Mouse (Mus musculus) gastrocnemius, postnatal 10 days (tissue): ENCODE results near the gene Zfp316. TPM values are rescaled to one million over a fixed set of nuclear protein-coding genes. Genes with fewer than 3 reads are reported as not detected.

Experiments
- DNase-seq: peaks from one replicate; pipeline ENCODE4 v3.0.0; 2021; ENCODE audit warnings: mixed read lengths
- total RNA-seq, 2 experiments: library from RNA; stranded (reverse); gene quantifications; 2 replicates each; pipeline ENCODE4 v1.2.3; 2021

Gene Zfp316
- total RNA-seq, 2 experiments from 2014 or later = 4.4 to 4.5 TPM

DNA sequence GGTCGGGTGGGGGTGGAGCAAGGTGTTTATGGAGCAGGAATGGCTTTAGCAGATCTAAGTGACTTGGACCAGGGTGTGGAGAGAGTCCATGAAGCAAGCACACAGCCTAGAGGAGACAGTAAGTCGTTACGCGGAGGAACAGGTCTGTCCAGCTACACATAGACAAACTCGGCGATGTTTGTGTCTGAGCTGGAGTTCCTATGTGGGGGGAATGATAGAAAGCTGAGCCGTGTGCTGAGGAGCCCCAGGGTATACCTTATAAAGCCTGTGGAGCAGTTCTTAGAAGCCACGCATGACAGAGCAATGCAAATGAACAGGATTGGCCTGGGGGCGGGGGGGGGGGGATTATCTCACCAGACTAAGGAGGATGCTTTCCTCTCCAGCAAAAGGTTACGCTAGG lies 9.4 kb upstream of the Zfp316 start:
- DNase-seq = no peak

DNA sequence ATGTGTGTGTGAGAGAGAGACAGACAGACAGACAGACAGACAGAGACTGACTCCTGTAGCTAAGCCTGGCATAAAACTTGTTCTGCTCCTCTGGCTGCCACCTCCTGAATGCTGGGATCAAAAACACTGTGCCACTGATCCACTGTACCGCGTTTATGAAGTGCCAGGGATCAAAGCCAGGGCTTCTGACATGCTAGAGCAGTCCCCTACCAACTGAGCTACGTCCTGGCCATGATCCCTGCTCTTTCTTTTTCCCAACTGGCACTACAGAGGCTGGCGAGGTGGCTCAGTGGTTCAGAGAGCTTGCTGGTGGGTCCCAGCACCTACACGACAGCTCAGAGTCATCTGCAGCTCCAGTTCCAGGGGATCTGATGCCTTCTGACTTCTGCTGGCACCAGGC lies 5.9 kb upstream of the Zfp316 start:
- no peak for DNase-seq

DNA sequence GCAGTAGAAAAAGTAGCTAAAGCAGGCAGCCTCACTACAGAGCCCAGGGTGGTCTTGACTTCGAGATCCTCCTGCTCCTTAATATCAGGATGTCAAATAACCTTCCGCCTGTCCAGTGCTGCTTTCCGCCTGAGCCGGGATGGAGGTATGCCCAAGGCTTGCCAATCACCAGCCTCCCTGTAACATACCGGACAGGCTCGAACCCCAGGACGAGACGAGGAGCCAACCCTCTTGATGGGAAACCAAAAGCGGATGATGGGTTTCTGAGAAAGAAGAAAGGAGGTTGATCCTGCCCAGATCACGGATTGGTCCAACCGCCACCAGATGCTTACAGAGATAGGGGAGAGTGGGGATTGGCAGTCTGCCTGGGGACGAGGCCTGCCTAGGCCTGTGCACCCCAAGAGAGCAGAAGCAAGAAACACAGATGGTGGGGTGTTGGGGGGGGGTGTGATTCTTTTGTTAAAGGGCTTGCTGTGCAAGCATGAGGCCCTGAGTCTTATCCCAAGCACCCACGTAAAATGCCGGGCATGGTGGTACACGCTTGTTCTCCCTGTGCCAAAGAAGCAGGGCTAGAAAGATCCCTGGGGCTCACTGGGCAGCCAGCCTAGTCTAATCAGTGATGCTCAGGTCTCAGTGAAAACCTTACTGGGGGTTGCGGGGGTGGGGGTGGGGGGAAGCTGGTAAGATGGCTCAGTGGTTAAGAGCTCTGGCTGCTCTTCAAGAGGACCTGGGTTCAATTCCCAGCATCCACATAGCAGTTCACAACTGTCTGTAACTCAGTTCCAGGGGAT lies 2.9 kb upstream of the Zfp316 start:
- no peak for DNase-seq

DNA sequence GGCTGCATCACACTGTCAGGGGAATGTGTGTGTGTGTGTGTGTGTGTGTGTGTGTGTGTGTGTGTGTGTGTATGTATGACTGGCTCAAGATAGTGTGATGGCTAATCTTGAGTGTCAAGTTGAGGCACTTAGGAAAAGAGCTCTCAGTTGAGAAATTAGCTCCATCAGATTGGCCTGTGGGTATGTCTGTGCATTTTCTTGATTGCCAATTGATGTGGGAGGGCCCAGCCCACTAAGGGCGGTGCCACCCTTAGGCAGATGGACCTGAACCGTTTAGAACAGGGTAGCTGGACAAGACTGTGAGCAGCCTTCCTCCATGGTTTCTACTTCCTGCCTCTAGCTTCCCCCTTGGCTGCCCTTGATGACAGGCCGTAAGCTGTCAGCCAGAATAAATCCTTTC lies 2.3 kb upstream of the Zfp316 start:
- no peak for DNase-seq

DNA sequence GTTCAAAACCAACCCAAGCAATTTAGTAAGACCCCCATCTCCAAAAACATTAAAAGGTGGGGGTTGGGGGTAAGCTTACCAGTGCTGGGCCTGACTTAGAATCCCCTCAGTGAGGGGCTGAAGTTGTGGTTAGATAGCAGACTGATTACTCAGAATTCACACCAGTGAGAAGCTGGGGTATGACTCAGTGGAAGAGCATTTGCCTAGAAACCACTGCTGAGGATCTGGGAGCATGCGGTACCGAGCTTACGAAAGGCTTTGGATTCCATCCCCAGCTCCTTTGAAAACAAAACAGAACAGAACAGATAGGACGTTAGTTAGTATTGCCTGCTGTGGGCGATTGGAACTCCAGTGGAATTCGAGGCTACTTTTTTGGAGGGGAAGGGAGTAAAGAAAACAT lies 1.8 kb upstream of the Zfp316 start:
- DNase-seq = no peak

DNA sequence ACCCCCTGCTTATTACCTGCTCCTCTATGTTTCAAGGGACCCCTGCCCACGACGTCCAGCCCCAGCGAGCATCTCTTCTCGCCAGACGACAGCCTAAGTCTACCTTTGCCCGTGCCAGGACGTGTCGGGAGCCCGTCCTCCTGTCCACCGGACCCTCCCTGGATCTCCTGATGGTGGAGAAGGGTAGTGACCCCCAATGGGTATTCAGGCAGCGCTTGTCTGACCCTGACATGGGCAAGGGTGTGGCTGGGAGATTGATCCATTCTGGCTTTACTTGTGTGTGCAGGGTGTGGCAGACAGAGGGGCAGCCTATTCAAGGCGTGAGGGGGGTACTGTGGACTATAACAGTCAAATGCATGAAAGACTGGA lies 313 bp upstream of the Zfp316 start:
- DNase-seq = no peak

DNA sequence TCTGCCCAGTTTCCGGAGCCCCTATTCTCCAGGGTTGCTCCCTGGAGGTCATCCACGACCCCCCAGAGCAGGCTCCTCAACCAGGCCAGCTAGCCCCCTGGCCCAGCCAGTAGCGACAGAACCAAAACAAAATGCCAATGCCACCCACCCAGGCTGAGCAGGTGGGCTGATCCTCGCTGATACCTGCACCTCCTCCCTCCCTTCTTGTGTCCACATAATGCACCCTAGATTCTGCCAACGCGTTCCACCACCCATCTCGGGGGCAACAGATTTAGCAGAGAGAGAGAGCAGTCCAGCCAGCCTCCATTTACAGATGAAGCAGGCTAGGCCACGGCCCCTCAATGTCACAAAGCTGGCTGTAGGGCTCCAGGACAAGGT lies 848 bp downstream of the Zfp316 start:
- no peak for DNase-seq

DNA sequence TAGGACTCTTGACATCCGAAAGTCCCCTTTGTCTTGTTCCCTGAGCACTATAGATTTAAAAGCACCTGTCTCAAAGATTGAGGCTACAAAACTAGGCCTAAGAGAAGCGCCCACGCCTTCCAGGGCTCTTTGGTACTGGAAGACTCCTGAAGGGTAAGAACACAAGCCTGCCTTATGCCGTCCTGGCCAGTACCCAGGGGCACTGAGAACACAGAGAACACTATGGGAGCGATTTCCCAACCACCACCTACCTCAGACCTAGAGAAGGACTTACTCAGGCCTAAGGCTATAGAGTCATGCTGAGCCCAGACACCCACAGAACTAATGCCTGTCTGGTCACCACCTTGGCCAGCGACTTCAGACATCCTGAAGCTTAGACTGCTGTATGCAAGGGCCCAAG lies 3.0 kb downstream of the Zfp316 start:
- DNase-seq = no peak

DNA sequence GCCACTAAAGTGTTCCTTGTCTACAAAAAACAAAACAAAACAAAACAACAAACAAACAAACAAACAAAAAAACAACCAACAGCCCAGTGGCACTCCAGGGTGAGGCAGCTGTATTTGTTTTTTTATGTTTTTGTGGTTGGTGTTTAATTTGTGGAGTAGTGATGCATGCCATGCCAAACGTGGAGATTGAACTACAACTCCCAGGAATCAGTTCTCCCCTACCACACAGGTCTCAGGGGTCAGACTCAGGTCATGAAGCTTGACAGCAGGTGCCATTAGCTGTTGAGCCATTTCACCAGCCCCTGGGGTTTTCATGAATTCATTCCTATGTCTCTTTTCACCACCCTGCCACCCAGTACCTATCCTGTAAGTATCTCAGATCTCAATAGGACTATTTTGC lies 4.4 kb downstream of the Zfp316 start:
- no peak for DNase-seq

DNA sequence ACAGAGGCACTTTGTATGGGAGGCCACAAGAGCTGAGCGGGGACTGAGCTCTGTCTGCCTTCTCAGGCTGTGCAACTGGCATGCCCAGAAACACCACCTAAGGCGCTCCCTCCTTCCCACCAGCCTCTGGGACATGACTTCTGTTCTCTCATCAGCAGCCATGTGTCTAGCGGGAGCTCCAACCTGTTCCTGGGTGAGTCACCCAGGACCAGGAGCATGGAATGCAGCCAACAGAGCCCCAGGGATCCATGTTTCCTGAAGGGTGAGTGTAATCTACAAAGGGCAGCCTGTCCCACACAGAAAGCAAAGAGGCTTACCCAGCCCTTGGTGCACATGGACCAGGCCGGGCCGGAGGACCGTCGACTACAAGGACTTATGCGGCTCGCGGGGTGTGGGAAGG lies 5.1 kb downstream of the Zfp316 start:
- DNase-seq = no peak

DNA sequence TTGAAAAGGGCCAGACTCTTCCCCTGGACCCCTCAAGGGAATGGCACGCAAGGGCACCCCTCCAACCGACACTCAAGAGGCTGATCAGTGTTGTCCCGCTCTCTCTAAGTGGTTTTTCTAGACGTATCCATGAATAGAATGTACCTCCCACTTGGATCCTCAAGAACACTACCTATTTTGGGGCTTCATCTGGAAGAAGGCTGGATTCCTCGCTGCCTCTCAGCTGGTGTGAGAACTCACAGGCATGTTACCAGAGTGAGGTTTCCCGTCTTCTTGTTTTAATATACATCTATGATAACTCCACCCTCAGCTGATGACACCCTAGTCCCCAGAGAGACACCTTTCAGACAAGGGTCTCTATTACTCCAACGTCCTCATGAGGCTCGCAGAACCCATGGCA lies 8.2 kb downstream of the Zfp316 start:
- DNase-seq = no peak

DNA sequence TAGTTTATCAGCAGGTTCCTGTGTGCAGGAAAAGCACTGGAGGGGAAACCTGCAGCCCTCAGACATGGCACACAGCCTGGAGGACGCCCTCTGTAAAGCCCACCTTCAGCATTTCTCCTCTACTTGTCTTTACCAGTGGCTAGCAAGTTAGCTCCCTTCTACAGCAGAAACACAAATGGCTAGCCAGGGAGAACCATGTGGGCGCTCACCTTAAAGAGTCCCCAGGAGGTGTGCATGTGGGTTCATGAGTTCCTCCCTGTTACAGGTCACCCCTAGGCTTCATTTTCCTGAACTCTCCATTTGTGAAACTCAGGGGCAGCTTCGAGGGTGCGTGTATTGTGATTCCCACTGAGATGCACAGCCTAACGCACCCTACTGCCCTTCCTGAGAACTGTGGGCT lies 14.0 kb downstream of the Zfp316 start:
- no peak for DNase-seq

DNA sequence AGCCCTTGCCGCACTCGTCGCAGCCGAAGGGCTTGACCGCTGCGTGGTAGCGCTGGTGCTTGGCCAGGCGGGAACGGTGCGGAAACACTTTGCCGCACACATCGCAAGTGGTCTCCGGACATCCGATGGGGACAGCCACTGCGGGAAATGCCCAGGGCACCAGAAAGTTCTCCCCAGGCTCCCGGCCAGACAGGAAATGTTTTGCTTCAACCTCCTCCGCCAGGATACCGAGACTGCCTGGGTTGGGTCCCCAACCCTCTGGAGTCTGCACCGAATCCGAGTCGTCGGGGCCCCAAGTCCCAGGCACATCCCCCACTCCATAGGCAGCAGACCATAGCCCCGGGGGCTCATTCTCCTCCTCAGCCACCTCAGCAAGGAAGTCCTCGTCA lies 14.7 kb downstream of the Zfp316 start:
- DNase-seq = no peak

DNA sequence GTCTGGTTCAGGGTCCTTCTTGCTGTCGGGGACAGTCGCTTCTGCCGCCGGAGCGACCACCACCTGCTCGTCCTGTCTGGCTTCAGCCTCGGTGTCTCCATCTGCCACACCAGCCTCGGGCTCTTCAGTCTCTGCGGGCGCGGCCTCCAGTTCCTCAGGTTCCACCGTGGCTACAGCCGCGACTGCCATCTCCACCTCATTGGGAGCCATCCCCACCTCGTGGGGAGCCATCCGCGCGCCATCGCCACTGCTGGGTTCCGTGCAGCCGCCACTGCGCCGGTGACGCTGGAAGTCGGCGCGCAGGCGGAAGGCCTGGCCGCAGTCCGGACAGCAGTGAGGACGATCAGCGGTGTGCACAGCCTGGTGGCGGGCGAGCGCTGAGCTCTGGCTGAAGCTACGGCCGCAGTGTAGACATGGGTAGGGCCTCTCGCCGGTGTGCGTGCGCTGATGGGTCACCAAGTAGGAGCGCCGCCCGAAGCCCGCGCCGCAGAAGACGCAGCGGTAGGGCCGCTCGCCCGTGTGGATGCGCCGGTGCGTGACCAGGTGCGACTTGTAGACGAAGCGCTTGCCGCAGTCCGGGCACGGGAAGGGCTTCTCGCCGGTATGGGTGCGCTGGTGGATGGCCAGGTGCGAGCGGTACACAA lies 15.2 kb downstream of the Zfp316 start:
- DNase-seq = peak; percentile 14

DNA sequence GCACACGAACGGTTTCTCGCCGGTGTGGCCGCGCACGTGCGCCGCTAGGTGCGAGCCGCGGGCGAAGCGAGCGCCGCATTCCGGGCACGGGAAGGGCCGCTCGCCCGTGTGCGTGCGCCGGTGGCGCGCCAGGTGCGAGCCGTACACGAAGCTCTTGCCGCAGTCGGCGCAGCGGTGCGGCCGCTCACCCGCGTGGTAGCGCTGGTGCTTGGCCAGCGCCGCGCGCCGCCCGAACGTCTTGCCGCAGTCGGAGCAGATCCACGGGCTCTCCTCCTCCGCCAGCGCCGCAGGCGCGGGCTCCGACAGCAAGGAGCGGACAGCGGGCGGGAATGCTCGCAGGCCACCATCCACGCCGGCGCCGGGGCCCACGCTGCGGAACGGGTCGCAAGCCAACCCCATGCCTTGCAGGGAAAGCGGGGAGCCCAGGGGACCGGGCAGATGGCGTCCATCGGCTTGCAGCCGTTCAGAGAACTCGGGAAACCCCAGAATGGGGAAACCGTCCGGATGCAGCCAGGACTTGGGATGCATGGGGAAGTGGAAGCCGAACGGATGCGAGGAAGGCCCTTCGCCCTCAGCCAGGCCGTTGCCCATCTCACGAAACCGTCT lies 15.8 kb downstream of the Zfp316 start:
- peak; percentile 16 for DNase-seq

DNA sequence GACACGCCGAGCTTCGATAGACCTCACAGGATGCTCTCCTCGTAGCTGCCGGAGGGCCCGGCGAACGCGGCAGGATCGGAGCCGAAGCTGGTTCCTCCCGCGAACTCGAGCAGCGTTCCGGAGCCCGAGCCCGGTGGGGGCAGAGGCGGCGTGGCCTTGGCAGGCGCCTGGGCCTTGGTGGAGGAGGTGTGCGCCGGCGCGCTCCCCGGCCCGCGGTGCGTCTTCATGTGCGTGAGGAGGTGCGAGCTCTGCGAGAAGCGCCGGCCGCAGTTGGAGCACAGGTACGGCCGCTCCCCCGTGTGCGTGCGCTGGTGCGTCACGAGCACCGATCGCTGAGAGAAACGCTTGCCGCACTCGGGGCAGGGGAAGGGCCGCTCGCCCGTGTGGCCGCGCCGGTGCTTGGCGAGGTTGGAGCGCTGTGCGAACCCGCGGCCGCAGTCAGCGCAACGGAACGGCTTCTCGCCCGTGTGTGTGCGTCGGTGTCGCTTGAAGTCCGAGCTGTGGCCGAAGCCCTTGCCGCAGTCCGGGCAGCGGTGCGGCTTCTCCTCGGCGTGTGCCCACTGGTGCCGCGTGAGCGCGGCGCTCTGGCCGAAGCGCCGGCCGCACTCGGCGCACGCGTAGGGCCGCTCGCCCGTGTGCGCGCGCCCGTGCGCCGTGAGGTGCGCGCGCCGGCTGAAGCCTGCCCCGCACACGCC lies 16.5 kb downstream of the Zfp316 start:
- peak; percentile 20 for DNase-seq

DNA sequence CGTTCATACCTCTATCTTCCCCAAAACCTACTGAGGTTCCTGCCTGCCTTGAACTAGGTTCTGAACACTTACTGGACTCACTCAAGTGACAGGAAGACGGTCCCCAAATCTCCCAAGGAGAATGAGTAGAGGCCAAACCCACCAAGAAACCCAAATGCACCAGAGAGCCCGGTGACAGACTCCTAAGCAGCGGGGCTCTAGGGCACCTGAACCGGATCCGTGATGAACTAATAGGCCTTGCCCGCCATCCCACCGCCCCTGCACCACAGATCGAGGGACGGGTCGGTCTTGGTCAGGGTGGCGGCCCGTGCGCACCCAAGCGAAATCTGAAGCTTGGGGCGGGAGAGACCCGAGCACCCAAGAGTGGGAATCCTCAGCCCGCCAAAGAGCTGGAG lies 17.0 kb downstream of the Zfp316 start:
- no peak for DNase-seq

DNA sequence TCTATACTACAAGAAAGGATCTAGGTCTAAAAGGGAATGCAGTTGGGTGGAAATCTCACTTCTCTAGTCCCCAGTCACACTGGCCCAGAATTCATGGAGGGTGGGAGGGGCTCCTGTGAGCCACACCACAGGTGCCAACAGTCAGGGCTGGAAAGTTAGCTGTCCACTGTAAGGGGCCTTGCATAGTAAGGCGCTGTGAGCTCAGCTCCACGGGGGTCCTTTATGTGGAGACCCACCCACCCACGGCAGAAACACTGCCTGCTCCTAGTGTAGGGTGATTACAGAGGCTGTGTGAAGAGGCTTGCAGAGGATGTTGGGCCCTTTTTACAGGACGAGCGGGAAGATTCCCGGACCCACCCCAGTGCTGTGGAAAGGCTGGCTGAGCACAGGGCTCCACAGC lies 17.8 kb downstream of the Zfp316 start:
- DNase-seq = no peak

DNA sequence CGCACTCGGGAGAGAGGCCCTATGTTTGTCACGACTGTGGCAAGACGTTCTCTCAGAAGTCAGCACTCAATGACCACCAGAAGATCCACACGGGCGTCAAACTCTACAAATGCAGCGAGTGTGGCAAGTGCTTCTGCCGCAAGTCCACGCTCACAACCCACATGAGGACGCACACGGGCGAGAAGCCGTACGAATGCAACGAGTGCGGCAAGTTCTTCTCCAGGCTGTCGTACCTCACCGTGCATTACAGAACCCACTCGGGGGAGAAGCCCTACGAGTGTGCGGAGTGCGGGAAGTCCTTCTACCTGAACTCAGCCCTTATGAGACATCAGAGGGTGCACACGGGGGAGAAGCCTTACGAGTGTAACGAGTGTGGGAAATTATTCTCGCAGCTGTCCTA lies 24.9 kb downstream of the Zfp316 start:
- no peak for DNase-seq

DNA sequence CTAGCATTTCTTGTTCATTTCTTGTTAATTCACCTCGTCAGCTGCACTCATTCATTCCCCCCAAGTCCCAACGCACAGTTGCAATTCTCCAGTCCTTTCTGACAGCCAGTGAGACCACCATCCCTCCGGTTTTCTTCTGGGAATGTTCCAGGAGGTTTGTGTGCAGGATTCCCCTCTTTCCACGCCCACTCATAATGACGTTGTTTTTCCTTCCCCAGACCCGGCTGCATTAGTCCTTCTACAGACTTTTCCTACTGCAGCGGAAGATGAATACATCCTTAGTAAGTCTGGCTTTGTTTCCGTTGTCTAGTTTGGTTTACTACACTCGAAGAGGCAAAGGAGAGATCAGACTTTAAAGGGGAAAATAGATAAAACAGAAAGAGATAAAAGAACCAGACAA lies 33.8 kb downstream of the Zfp316 start:
- DNase-seq = no peak

DNA sequence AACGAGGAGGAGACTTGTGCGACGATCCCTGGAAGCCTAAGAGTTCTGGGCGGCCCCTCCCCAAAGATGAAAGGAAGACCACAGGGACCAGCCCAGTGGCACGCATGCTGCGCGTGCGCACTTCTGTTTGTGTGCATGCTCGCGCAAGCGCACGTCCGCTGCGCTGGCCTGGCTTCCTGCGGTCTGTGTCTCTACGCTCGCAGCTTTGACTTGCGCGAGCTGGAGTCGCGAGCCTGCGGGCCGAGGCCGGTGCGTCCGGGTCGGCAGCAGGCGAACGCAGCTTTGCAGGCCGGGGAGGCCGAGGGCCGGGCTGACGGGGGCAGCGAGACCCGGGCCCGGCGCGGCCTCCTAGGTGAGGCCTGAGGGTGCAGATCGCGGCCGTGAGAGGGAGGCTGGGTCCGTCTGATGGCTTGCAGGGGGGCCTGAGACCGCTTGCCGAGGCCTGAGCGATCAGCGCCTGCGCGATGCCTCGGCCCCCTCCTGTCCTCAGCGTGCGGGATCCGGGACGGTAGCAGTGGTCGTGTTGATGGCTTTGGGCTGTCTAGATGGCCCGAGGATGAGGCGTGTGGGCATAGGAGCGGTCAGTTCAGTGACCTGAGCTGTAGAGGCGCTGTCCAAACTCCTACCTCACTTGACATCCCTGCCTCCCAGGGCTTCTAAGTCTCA lies 34.7 kb downstream of the Zfp316 start, which contains the start of gene Zfp12:
Gene Zfp12 (plus strand): TSS at position 136 of the 666 bp plus-strand sequence.
- peak; percentile 88 for DNase-seq

DNA sequence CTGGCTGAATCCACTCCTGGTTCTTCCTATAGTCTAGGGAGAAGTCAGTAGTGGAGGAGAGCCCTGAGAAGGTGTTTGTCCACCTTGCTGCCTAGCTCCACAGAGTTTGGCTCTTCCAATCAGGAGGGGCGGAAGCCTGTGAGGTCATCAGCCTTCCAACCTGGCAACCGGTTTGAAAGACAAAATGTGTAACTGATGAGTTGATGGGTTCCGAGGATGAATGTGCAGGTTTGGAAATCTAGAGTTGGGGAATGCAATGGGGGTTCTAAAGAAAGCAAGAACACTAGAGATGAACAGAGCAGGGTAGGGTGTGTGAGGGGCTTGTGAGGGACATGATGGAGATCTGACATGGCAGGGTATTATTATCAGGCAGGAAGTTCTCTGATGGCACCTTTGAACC lies 43.0 kb downstream of the Zfp316 start, which contains the start of gene Spdye4a:
Gene Spdye4a (minus strand): TSS at position 101 of the 400 bp plus-strand sequence.
- no peak for DNase-seq

DNA sequence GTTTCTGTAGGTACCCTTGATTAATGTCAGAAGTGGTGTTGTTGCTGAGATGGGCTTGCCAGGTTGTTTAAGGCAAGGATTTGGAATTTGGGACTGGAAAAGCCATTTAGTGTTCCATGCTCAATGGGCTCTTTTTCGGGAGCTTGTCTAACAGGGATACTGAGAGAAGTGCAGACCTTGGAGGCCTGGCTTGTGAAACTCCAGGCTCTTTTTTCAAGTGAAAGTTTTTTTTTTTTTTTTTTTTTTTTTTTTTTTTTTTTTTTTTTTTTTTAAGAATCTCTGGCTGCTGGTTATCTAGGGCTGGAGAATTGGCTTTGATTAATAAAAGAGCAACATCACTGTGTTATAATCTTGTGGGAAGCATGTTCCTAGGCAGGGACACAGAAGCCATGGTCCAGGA lies 47.5 kb downstream of the Zfp316 start:
- no peak for DNase-seq
